Mouse (Mus musculus) MEL-GATA-1-ER (cell line): ENCODE data around the gene Vax1.

Experiments
- DNase-seq: peaks from one replicate; pipeline ENCODE4 v3.0.0-alpha.2; 2012; ENCODE audit warnings: low read depth; ENCODE audit errors: extremely low read depth

Gene Vax1

GRCm38 (mm10) chr19:59169143-59169935, 517 bp downstream of the Vax1 start:
- DNase-seq = no peak

- no peak for DNase-seq
These were observed 1.4 kb downstream of the Vax1 start for GRCm38 (mm10) chr19:59168386-59168905.

GRCm38 (mm10) chr19:59167871-59168270, 2.0 kb downstream of the Vax1 start:
- no peak for DNase-seq

GRCm38 (mm10) chr19:59166879-59167278, 3.0 kb downstream of the Vax1 start:
- DNase-seq = no peak

DNA sequence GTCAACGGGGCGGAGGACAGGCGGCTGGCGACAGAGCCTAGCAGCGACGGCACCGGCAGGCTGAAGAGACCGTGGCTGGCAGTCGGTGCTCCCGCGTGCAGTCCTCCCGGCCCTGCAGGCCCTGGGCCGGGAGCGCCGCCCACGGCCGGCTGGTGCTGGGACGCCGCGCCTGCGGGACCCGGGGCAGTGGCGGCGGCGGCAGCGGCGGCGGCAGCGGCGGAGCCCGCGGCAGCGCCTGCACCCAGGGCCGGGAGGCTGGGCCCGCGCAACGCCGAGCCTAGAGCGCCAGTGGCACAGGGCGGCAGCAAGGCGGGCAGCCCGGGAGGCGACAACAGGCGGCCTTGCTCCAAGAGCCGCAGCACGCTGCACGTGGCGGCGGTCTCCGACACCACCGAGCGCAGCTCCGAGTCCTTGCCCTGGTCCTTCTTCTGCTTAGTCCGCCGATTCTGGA, 3.5 kb downstream of the Vax1 start:
- DNase-seq = no peak

DNA sequence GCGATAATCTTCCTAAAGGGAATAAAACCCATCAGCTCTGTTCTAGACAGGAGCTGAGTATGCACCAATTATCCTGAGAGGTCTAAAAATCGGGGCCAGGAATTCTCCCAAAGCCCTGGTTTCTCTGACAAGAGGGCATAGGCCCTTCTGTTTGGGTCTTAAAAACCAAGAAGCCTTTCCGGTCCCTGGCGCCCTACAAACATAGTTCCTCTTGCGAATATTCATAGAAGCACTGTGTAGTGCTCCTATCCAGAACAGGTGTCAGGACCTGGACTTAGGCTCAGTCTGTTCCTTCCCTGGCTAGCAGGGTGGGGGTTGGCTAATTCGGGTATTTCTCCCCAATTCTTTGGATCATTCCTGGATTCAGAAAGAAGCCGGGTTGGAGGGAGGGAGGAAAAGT, 4.3 kb downstream of the Vax1 start:
- DNase-seq = no peak

GRCm38 (mm10) chr19:59164896-59165560, 4.8 kb downstream of the Vax1 start:
- DNase-seq = no peak

GRCm38 (mm10) chr19:59164111-59164510, 5.7 kb downstream of the Vax1 start:
- no peak for DNase-seq

DNA sequence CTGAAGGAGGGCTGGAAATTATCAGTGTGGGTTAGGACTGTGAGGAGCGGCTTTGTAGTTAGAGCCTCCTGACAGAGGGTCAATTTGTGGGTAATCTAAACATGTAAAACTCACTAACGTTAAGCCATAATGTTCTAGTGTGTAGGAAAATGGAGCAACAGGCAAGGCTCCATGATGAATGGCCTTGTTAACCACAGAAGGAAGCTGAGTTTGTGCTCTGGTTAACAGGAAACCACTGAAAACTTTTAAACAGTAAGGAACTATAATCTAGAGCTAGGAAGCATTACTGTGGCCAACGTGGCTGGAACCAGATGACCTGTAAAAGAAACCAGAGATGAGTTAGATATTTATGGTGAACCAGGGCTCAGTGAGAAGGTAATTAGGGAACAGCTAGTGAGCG, 13.2 kb downstream of the Vax1 start:
- DNase-seq = no peak

GRCm38 (mm10) chr19:59154171-59154570, 15.7 kb downstream of the Vax1 start:
- DNase-seq = no peak

GRCm38 (mm10) chr19:59145492-59146140, 24.2 kb downstream of the Vax1 start:
- DNase-seq = no peak

GRCm38 (mm10) chr19:59145064-59145463, 24.8 kb downstream of the Vax1 start:
- no peak for DNase-seq

DNA sequence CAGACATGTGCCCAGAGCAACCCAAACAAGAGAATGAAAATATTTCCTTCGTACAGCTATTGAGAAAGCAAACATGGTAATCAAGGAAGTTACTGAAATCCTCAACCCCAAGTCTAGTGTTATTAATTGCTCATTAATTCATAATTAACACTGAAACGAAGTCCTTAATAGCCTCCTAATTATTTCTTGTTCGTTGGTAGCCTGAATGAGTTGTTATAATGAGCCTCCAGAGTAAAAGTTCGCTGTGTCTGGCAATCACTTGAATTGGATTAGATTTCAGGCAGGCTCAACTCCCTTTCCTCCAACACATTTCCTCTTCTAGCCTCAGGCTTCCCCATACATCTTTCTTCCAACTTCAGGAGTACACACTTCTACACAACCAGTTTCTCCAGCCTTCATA, 27.6 kb downstream of the Vax1 start:
- DNase-seq = no peak

GRCm38 (mm10) chr19:59135387-59135786, 34.5 kb downstream of the Vax1 start:
- no peak for DNase-seq

DNA sequence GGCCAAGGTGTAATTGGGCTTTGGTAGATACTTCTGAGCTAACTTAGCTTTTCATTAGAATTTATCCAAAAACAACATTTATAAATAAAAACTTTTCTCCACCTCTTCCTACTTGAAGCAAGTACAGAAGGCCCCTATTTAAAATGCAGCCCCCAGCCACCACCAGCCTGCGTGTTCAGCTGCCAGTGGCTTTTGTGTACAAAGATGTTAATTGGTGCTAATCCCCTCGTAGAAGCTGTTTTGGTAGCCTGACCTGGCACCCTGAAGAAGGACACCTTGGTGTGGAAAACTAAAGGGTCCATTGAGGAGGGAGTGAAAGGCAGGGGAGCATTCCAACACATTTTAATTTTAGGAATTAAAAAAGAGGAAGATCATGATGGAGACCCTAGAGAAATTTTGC, 34.9 kb downstream of the Vax1 start:
- no peak for DNase-seq

DNA sequence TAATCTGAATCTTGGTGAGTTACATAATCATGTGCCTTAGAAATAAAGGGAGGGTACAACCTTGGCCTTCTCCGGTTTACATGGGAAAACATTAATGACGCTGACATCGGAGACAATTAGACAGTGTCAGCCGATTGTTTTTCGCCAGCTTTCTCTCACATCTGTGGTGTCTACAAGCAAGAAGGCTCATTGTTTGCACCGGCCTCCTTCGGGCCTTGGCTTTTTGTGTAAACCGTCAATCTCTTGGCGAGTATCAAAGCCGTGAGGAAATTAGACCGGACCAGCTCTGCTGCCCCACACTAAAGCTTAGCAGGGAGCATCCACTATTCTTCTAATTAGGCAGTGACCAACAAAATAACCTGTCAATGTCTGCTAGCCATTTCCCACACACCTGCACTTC, 36.7 kb downstream of the Vax1 start:
- no peak for DNase-seq

- no peak for DNase-seq
These were observed 40.2 kb downstream of the Vax1 start for GRCm38 (mm10) chr19:59129671-59130070.

DNA sequence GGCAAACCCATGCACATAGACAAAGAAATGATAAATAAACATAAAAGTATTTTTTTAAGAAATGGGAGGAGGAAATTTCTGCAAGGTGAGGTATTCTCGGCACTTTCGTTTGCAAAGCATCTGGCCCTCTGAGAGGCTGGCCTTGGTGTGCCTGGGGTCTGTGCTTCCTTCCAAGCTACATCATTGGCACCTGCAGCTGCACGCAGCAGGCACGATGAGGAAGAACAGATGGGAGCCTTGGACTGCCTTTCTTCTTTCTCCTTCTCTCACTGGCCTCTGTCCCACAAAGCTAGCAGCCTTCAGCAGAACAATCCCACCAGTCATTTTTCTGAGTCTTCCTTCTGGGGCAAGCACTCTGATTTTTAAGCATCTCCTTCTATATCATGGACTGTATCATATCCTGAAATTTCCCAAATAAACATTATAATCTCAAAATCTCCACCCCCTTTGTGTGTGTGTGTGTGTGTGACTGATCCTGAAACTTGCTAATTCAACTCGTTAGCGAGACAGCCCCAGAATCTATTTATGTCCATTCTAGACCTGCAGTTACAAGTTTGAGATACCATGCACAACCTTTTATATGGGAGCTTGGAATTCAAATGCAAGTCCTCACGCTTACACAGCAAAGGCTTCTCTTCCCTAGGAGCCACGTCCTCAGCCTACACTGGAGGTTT, 41.2 kb downstream of the Vax1 start:
- DNase-seq = no peak

GRCm38 (mm10) chr19:59127424-59127823, 42.4 kb downstream of the Vax1 start:
- no peak for DNase-seq
